Mouse (Mus musculus) heart, postnatal 0 days (tissue): ENCODE measurements at regions not wholly inside any gene's neighbourhood (a gene's known extent, or its start where the extent isn't known, plus 50 kb on each side); places are given as distances from the start of the nearest gene placed in this dataset.

ENCODE experiments used
- ATAC-seq: fragments of 200-750 bp; cut with Nextera tagmentation; 2 replicates; pipeline ENCODE4 v1.8.0; 2017; ENCODE audit warnings: low read depth, moderate number of reproducible peaks, moderate library complexity; ENCODE audit not compliant: insufficient read depth
- DNase-seq: peaks from one replicate; pipeline ENCODE4 v3.0.0-alpha.2; 2016; ENCODE audit warnings: low spot score
- H3K27ac ChIP-seq: fragments of 300-500 bp; sonication (generic); 2 replicates; pipeline ENCODE4 v1.5.1; 2014; ENCODE audit warnings: low read depth, mild to moderate bottlenecking
- H3K27me3 ChIP-seq: fragments of 300-500 bp; sonication (generic); 2 replicates; pipeline ENCODE4 v1.6.1; 2014; ENCODE audit warnings: low read length, mixed read lengths; ENCODE audit not compliant: control insufficient read depth, insufficient read depth
- H3K36me3 ChIP-seq: fragments of 300-500 bp; sonication (generic); replicated peaks from 2 replicates; pipeline ENCODE4 v1.6.1; 2014; ENCODE audit warnings: low read length, mixed read lengths; ENCODE audit not compliant: control insufficient read depth, insufficient read depth
- H3K4me1 ChIP-seq: fragments of 300-500 bp; sonication (generic); 2 replicates; pipeline ENCODE4 v1.6.1; 2014; ENCODE audit warnings: antibody characterized with exemption; ENCODE audit not compliant: control insufficient read depth, insufficient read depth
- H3K4me2 ChIP-seq: fragments of 300-500 bp; sonication (generic); 2 replicates; pipeline ENCODE4 v1.6.1; 2014; ENCODE audit warnings: low read depth, mild to moderate bottlenecking, low read length, moderate library complexity
- H3K4me3 ChIP-seq: fragments of 300-500 bp; sonication (generic); 2 replicates; pipeline ENCODE4 v1.5.1; 2014; ENCODE audit warnings: low read depth, low read length
- H3K9ac ChIP-seq: fragments of 300-500 bp; sonication (generic); replicated peaks from 2 replicates; pipeline ENCODE4 v1.6.1; 2014; ENCODE audit warnings: low read depth, low read length, mixed read lengths
- H3K9me3 ChIP-seq: fragments of 300-500 bp; sonication (generic); replicated peaks from 2 replicates; pipeline ENCODE4 v1.6.1; 2016; ENCODE audit warnings: low read length; ENCODE audit not compliant: control insufficient read depth
- CTCF ChIP-seq: IDR thresholded peaks from 2 replicates; pipeline ENCODE4 v1.5.1; 2016; ENCODE audit warnings: antibody characterized with exemption, control low read depth, low read depth
- EP300 ChIP-seq: IDR thresholded peaks from 2 replicates; pipeline ENCODE4 v1.6.1; 2016; ENCODE audit warnings: antibody characterized with exemption, low read depth
- WGBS: fragments of 180-500 bp; shearing (Covaris S2); extraction: QIAGEN DNeasy Blood & Tissue Kit; methylation state at CpG from one replicate; pipeline ENCODE4 v1.1.7; 2014; 5-methylcytosine and 5-hydroxymethylcytosine counted together

DNA sequence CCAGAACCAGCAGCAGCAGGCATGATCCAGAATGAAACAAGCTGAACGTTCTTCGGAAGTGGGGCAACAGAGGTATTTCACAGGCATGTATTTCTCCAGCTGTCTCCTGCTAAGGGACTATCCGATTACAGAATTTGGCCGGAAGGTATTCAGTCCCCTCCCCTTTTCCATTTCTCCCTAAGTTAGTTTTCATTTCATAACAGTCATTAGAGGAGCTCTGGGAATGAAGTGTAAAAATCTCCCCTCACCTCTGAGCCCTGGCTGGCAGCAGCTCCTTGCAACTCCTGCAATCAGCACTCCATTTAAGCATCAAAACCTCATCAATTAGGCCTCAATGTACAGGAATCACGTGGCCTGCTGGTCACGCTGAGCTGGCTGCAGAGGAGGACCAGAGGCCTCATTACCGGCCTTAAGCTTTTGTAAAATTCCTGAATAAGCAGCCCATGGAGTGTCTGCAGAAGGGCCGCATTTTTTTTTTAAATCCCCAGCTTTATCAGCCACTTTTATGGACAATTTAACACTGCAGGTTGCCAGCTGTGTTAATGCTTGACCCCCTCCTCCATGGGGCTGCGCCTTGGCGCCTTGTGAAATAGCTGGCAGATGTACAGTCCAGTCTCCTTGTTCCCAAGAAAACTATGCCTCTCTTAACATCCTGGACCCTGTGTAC lies 456.1 kb upstream of the Kirrel3 start:
- Histone ChIP-seq H3K4me1 (no peaks in the 10 kb centered on the region), H3K9me3 (no peaks in the 10 kb centered on the region), H3K27me3 (no peaks in the 10 kb centered on the region), H3K27ac (no peak overlapping the region), H3K4me3 (no peak overlapping the region), H3K9ac (no peak overlapping the region), H3K36me3 (no peaks in the 10 kb centered on the region), H3K4me2 (no peak overlapping the region)
- no peak for DNase-seq
- TF ChIP-seq CTCF = no peak
- no peak for TF ChIP-seq EP300
- no peak for ATAC-seq
- WGBS = 62% methylated on average over 10 of the region's 10 CpGs

- 61% methylated on average over 2 of the region's 2 CpGs for WGBS
- ATAC-seq (no peak), DNase-seq (no peak)
- Histone ChIP-seq H3K4me1 (no peaks in the 10 kb centered on the region), H3K9ac (no peak overlapping the region), H3K9me3 (no peaks in the 10 kb centered on the region), H3K4me2 (no peak overlapping the region), H3K4me3 (no peak overlapping the region), H3K36me3 (no peaks in the 10 kb centered on the region), H3K27ac (no peak overlapping the region), H3K27me3 (no peaks in the 10 kb centered on the region)
- TF ChIP-seq CTCF = peak; percentile 36
- TF ChIP-seq EP300 = no peak
These were observed 431.3 kb upstream of the Kirrel3 start for GRCm38 (mm10) chr9:34054435-34054834.
